Mouse (Mus musculus) lung, adult 10 weeks (tissue): Measurements from ENCODE around the gene Olfr1192-ps1. TPM values are rescaled to one million over a fixed set of nuclear protein-coding genes. Genes with fewer than 3 reads are reported as not detected.

ENCODE experiments used
- polyA plus RNA-seq: library from polyadenylated mRNA; stranded (reverse); fragments of 350-450 nt; fragmentation: Illumina TruSeq; extraction: RNeasy Lipid Tissue Mini Kit (QIAGEN cat#74804); gene quantifications from one replicate; pipeline ENCODE4 v1.2.3, GENCODE M21; 2014; ENCODE audit warnings: low read depth, low replicate concordance; ENCODE audit not compliant: insufficient read depth

Gene Olfr1192-ps1
- polyA plus RNA-seq: not detected

GRCm38 (mm10) chr2:88648209-88648608, at the start of gene Olfr1192-ps1:
Olfr1192-ps1 (plus strand) TSS chr2:88648509.

GRCm38 (mm10) chr2:88640242-88640641, 8.1 kb upstream of the Olfr1192-ps1 start, which contains the start of gene Olfr1191-ps1:
Olfr1191-ps1 (plus strand) TSS chr2:88640542.

GRCm38 (mm10) chr2:88675328-88675727, 27.0 kb downstream of the Olfr1192-ps1 start, which contains the start of gene Olfr1193:
Olfr1193 (plus strand) TSS chr2:88675628.

GRCm38 (mm10) chr2:88689087-88689486, 40.8 kb downstream of the Olfr1192-ps1 start, which contains the start of gene Olfr1195:
Olfr1195 (minus strand) TSS chr2:88689187.

GRCm38 (mm10) chr2:88704497-88704896, 56.2 kb downstream of the Olfr1192-ps1 start, which contains the start of gene Olfr1196:
Olfr1196 (minus strand) TSS chr2:88704597.

Other genes starting within 250 kb of the Olfr1192-ps1 start
- not detected for gene Olfr1179, start 242.1 kb upstream of the Olfr1192-ps1 start, polyA plus RNA-seq
- gene Olfr1180, start 229.4 kb upstream of the Olfr1192-ps1 start, polyA plus RNA-seq: not detected
- gene Olfr1181, start 222.3 kb upstream of the Olfr1192-ps1 start, polyA plus RNA-seq: not detected
- gene Gm13757, start 199.4 kb upstream of the Olfr1192-ps1 start, polyA plus RNA-seq: not detected
- gene Olfr1183, start 193.6 kb upstream of the Olfr1192-ps1 start, polyA plus RNA-seq: not detected
- gene Olfr1184, start 164.9 kb upstream of the Olfr1192-ps1 start, polyA plus RNA-seq: not detected
- not detected for gene Olfr1185-ps1, start 155.2 kb upstream of the Olfr1192-ps1 start, polyA plus RNA-seq
- not detected for gene Olfr1186, start 130.0 kb upstream of the Olfr1192-ps1 start, polyA plus RNA-seq
- not detected for gene Olfr1188, start 91.6 kb upstream of the Olfr1192-ps1 start, polyA plus RNA-seq
- not detected for gene Olfr1189, start 62.1 kb upstream of the Olfr1192-ps1 start, polyA plus RNA-seq
- gene Olfr1191-ps1, start 8.0 kb upstream of the Olfr1192-ps1 start, polyA plus RNA-seq: not detected
- gene Olfr1193, start 27.1 kb downstream of the Olfr1192-ps1 start, polyA plus RNA-seq: not detected
- gene Olfr1195, start 40.7 kb downstream of the Olfr1192-ps1 start, polyA plus RNA-seq: not detected
- not detected for gene Olfr1196, start 56.1 kb downstream of the Olfr1192-ps1 start, polyA plus RNA-seq
- gene Olfr1197, start 83.9 kb downstream of the Olfr1192-ps1 start, polyA plus RNA-seq: not detected
- gene Olfr1198, start 102.9 kb downstream of the Olfr1192-ps1 start, polyA plus RNA-seq: not detected
- not detected for gene Olfr1199, start 112.0 kb downstream of the Olfr1192-ps1 start, polyA plus RNA-seq
- gene Olfr1200, start 122.0 kb downstream of the Olfr1192-ps1 start, polyA plus RNA-seq: not detected
- gene Olfr1201, start 144.5 kb downstream of the Olfr1192-ps1 start, polyA plus RNA-seq: not detected
- gene Olfr1202, start 166.0 kb downstream of the Olfr1192-ps1 start, polyA plus RNA-seq: not detected
- gene Olfr1205, start 181.2 kb downstream of the Olfr1192-ps1 start, polyA plus RNA-seq: not detected
- not detected for gene Olfr1204, start 200.8 kb downstream of the Olfr1192-ps1 start, polyA plus RNA-seq
- gene Olfr1206, start 214.7 kb downstream of the Olfr1192-ps1 start, polyA plus RNA-seq: not detected